Mouse (Mus musculus): Measurements from ENCODE around the gene Phox2b.

DNA sequence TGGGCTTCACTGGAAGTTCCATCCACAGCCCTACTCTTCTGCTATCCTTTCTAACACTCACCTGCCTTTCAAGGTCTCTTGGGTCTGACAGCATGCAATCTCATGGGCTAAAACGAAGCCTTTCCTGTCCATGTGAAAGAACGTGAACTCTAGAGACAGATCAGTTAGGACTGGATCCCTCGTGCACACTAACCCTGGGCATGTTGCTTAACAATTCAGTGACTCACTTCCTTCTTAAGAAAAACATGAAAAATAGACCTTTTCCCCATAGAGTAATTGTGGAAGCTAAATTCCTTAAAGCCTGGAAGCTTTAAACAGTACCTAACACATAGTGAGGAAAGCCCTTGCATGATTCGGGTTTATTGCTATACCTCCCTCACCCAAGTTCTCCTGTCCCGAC, 8.2 kb downstream of the Phox2b start:
- TF ChIP-seq POLR2A (IDR thresholded peaks at IDR 0.05; ENCODE audit: low read depth, low read length), result no peak
- no peak for TF ChIP-seq CTCF (conservative IDR thresholded peaks at IDR 0.05 in 1 of 2, IDR thresholded peaks at IDR 0.05 in 1 of 2; ENCODE audit: low read depth in 2 of 2, low read length in 2 of 2)
- TF ChIP-seq KAT2A (IDR thresholded peaks at IDR 0.05; ENCODE audit: insufficient replicate concordance, low read length), result no peak
- no peak for TF ChIP-seq ZKSCAN1 (IDR thresholded peaks at IDR 0.05; ENCODE audit: borderline replicate concordance, low read depth, low read length)
- no peak for TF ChIP-seq PAX5 (IDR thresholded peaks at IDR 0.05; ENCODE audit: low read length)
- TF ChIP-seq USF1 (IDR thresholded peaks at IDR 0.05; ENCODE audit: low read depth, low read length), result no peak

All from CH12.LX (cell line).